Mouse (Mus musculus): ENCODE data around the gene Ccdc27. TPM values are rescaled to one million over a fixed set of nuclear protein-coding genes. Genes with fewer than 3 reads are reported as not detected.

The Ccdc27 gene
- polyA plus RNA-seq, 1 experiment from 2014 or later = not detected

DNA sequence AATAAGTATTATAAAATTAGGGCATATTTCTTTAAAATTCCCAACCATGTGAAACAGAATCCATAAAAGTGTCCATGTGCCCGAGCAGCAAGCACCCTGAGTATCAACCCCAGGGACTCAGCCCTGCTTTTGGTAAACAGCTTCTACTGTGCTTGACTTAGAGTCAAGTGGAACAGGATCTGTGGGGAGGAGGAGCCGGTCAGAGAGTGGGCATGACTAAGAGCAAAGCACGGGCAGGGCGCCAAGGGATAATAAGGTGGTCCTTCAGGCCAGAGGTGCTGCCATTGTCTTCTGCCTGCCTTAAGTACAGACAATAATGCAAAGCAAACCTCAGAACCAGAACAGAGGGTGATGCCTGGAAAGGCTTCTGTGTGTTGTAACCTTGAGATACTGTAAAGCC, 34.7 kb downstream of the Ccdc27 start:
- Histone ChIP-seq H3K27ac (ENCODE audit: low read length) (no peak overlapping the region), H3K27me3 (ENCODE audit: control insufficient read depth, insufficient read depth, low read length) (no peaks in the 10 kb centered on the region), H3K36me3 (ENCODE audit: control insufficient read depth, insufficient read depth, low read length) (peaks cover 3% of the 10 kb centered on the region; the same call in 1 of the 2 replicates), H3K4me1 (ENCODE audit: control insufficient read depth, insufficient read depth, low read length) (peaks cover 1% of the 10 kb centered on the region), H3K4me2 (ENCODE audit: low read depth, low read length) (no peak overlapping the region), H3K4me3 (replicated peaks; ENCODE audit: low read length) (no peak overlapping the region), H3K9me3 (replicated peaks; ENCODE audit: control insufficient read depth, low read length) (no peaks in the 10 kb centered on the region), H3K9ac (ENCODE audit: low read length) (no peak overlapping the region)
- WGBS = 73% methylated on average over 4 of the region's 4 CpGs
- no peak for ATAC-seq (ENCODE audit: insufficient read depth, low FRiP score)

DNA sequence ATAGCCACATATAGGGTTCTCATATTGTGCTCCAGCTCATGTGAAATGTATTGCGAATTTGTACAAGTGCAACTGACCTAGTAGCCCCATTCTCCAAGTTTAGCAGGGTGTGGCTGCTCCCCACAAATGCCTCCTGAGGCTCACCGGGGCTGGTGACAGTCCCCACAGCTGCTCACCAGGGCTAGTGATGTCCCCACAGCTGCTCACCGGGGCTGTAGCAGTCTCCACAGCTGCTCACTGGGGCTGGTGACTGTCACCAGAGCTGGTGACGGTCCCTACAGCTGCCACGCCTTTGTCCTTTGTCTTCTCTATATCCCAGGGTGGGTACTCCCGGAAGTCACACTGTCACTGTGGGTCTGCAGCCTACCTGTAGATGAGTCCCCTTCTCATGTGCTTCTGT, 36.2 kb downstream of the Ccdc27 start:
- Histone ChIP-seq H3K27ac (ENCODE audit: low read length) (no peak overlapping the region), H3K27me3 (ENCODE audit: control insufficient read depth, insufficient read depth, low read length) (no peaks in the 10 kb centered on the region), H3K36me3 (ENCODE audit: control insufficient read depth, insufficient read depth, low read length) (peaks cover 3% of the 10 kb centered on the region; the same call in 1 of the 2 replicates), H3K9me3 (replicated peaks; ENCODE audit: control insufficient read depth, low read length) (no peaks in the 10 kb centered on the region), H3K4me3 (replicated peaks; ENCODE audit: low read length) (no peak overlapping the region), H3K4me1 (ENCODE audit: control insufficient read depth, insufficient read depth, low read length) (no peaks in the 10 kb centered on the region), H3K4me2 (ENCODE audit: low read depth, low read length) (no peak overlapping the region), H3K9ac (ENCODE audit: low read length) (no peak overlapping the region)
- 85% methylated on average over 6 of the region's 6 CpGs for WGBS
- ATAC-seq (ENCODE audit: insufficient read depth, low FRiP score) = no peak

DNA sequence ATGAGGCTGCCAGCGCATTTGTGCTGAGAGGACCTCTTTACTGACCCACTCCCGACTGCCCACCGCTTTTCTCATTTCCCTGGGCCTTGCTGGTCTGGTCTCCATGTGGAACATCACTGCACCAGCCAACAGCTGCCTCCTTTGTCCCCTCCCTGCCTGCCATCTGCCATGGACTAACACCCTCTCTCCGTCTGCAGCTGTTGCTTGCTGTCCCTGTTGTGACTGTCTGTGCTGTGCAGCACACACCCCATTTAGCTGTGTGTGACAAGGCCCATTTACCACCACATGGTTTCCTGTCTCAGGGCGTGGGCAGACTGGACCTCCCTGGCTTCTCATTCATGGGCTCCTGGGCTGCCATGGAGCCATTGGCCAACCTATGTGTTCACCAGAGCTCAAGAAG, 37.0 kb downstream of the Ccdc27 start:
- no peaks in the 10 kb centered on the region for H3K4me1 ChIP-seq (ENCODE audit: control insufficient read depth, insufficient read depth, low read length)
- 87% methylated on average over 5 of the region's 5 CpGs for WGBS
- no peak overlapping the region for H3K27ac ChIP-seq (ENCODE audit: low read length)
- no peaks in the 10 kb centered on the region for H3K9me3 ChIP-seq (replicated peaks; ENCODE audit: control insufficient read depth, low read length)
- H3K9ac ChIP-seq (ENCODE audit: low read length) = no peak overlapping the region
- H3K4me2 ChIP-seq (ENCODE audit: low read depth, low read length) = no peak overlapping the region
- peaks cover 3% of the 10 kb centered on the region; the same call in 1 of the 2 replicates for H3K36me3 ChIP-seq (ENCODE audit: control insufficient read depth, insufficient read depth, low read length)
- ATAC-seq (ENCODE audit: insufficient read depth, low FRiP score) = no peak
- H3K4me3 ChIP-seq (replicated peaks; ENCODE audit: low read length) = no peak overlapping the region
- no peaks in the 10 kb centered on the region for H3K27me3 ChIP-seq (ENCODE audit: control insufficient read depth, insufficient read depth, low read length)

DNA sequence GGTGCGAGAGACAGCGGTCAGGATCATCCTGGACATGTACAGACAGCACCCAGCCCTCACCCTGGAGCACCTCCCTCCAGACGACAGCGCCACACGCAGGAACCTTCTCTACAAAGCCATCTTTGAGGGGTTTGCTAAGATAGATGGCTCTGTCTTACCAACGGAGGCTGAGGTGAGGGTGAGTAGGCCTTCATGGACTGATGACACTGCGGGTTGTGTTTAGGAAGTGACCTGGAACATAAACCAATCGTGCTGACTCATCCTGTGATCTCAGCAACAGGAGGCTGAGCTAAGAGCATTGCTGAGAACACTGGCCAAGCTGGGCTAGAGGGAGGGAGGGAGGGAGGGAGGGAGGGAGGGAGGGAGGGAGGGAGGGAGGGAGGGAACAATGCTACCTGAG, 49.0 kb downstream of the Ccdc27 start:
- ATAC-seq (ENCODE audit: insufficient read depth, low FRiP score) = no peak

DNA sequence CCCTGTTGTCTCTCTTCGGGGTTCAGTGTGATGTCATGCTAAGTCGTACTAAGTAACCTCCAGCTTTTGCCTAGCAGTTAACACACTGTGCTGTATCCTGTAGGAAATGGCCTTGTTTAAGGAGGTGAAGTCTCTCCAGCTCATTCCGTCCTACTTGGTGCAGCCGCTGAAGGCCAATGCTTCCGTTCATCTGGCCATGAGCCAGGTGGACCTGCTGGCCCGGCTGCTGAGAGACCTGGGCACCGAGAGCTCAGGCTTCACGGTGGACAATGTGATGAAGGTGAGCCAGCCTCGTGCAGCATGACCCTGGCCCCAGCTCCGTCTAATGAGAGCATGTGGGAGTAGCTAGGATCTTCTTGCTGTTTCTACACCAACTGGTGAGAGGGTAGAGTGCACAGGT, 49.8 kb downstream of the Ccdc27 start:
- Histone ChIP-seq H3K27me3 (ENCODE audit: control insufficient read depth, insufficient read depth, low read length) (no peaks in the 10 kb centered on the region), H3K27ac (ENCODE audit: low read length) (no peak overlapping the region), H3K9ac (ENCODE audit: low read length) (no peak overlapping the region), H3K4me2 (ENCODE audit: low read depth, low read length) (no peak overlapping the region), H3K4me3 (replicated peaks; ENCODE audit: low read length) (no peak overlapping the region), H3K36me3 (ENCODE audit: control insufficient read depth, insufficient read depth, low read length) (peaks cover 25% of the 10 kb centered on the region), H3K4me1 (ENCODE audit: control insufficient read depth, insufficient read depth, low read length) (no peaks in the 10 kb centered on the region), H3K9me3 (replicated peaks; ENCODE audit: control insufficient read depth, low read length) (no peaks in the 10 kb centered on the region)
- WGBS = 91% methylated on average over 10 of the region's 10 CpGs
- ATAC-seq (ENCODE audit: insufficient read depth, low FRiP score) = no peak

More for the DNA sequence above, 49.0 kb downstream of the Ccdc27 start:
- Histone ChIP-seq H3K27me3 (ENCODE audit: control insufficient read depth, insufficient read depth, low read length) (no peaks in the 10 kb centered on the region), H3K4me3 (replicated peaks; ENCODE audit: low read length) (no peak overlapping the region), H3K9ac (ENCODE audit: low read length) (no peak overlapping the region), H3K4me1 (ENCODE audit: control insufficient read depth, insufficient read depth, low read length) (no peaks in the 10 kb centered on the region), H3K27ac (ENCODE audit: low read length) (no peak overlapping the region), H3K9me3 (replicated peaks; ENCODE audit: control insufficient read depth, low read length) (no peaks in the 10 kb centered on the region), H3K36me3 (ENCODE audit: control insufficient read depth, insufficient read depth, low read length) (peaks cover 19% of the 10 kb centered on the region), H3K4me2 (ENCODE audit: low read depth, low read length) (no peak overlapping the region)
- WGBS = 91% methylated on average over 8 of the region's 8 CpGs

DNA sequence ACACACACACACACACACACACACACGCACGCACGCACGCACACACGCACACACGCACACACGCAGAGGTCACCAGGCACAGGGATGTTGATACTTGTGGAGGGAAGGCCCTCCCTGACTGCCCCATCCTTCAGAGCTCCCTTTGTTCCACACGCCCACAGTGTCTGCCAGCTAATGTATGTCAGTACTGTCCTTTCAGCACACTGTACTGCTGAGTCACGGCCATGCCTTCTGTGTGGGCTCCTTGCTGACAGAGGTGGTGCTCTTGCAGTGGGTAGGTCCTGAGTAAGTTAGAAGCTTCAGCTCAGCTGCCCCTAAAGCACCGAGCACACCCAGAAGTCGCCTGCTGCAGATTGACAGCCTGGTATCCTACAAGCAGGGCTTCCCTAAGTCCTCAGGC, 62.0 kb downstream of the Ccdc27 start:
- H3K9ac ChIP-seq (ENCODE audit: low read length) = no peak overlapping the region
- peaks cover 23% of the 10 kb centered on the region; the same call in 1 of the 2 replicates for H3K36me3 ChIP-seq (ENCODE audit: control insufficient read depth, insufficient read depth, low read length)
- H3K9me3 ChIP-seq (replicated peaks; ENCODE audit: control insufficient read depth, low read length) = no peaks in the 10 kb centered on the region
- ATAC-seq (ENCODE audit: insufficient read depth, low FRiP score) = no peak
- H3K4me1 ChIP-seq (ENCODE audit: control insufficient read depth, insufficient read depth, low read length) = peaks cover 8% of the 10 kb centered on the region
- WGBS = 81% methylated on average over 10 of the region's 11 CpGs
- no peak overlapping the region for H3K4me3 ChIP-seq (replicated peaks; ENCODE audit: low read length)
- no peak overlapping the region for H3K27ac ChIP-seq (ENCODE audit: low read length)
- no peaks in the 10 kb centered on the region for H3K27me3 ChIP-seq (ENCODE audit: control insufficient read depth, insufficient read depth, low read length)
- H3K4me2 ChIP-seq (ENCODE audit: low read depth, low read length) = no peak overlapping the region

DNA sequence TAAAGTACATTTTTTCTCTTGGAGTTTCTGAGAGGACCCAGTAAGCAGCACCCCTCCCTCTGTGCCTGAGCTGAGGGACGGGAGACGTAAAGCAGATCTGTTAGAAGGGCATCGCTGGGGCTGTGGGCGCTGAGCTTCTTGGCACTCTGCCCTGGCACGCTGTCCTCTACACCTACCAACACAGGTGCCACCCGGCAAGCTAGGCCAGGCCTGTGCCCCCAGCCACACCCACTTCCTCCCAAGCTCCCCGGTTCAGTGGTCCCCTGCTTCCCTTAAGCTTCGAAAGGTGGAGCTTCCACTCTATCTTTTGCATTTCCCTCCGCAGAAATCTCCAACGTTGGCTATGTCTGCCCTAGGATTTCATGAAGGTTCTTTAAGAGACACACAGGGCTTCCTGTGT, 63.2 kb downstream of the Ccdc27 start:
- Histone ChIP-seq H3K27ac (ENCODE audit: low read length) (no peak overlapping the region), H3K9ac (ENCODE audit: low read length) (no peak overlapping the region), H3K27me3 (ENCODE audit: control insufficient read depth, insufficient read depth, low read length) (no peaks in the 10 kb centered on the region), H3K36me3 (ENCODE audit: control insufficient read depth, insufficient read depth, low read length) (peaks cover 11% of the 10 kb centered on the region; the same call in 1 of the 2 replicates), H3K4me1 (ENCODE audit: control insufficient read depth, insufficient read depth, low read length) (peaks cover 8% of the 10 kb centered on the region), H3K4me2 (ENCODE audit: low read depth, low read length) (no peak overlapping the region), H3K4me3 (replicated peaks; ENCODE audit: low read length) (no peak overlapping the region), H3K9me3 (replicated peaks; ENCODE audit: control insufficient read depth, low read length) (no peaks in the 10 kb centered on the region)
- no peak for ATAC-seq (ENCODE audit: insufficient read depth, low FRiP score)
- 88% methylated on average over 10 of the region's 10 CpGs for WGBS

Other genes with a start within 250 kb of the Ccdc27 start
- gene A430005L14Rik, start 85.4 kb downstream of the Ccdc27 start, polyA plus RNA-seq (2015; fragmentation: Nextera tagmentation; extraction: Ambion mirVana) = 62.9 and 65.2 TPM in 2 replicates
- gene Dffb, start 67.6 kb downstream of the Ccdc27 start, polyA plus RNA-seq (2015; fragmentation: Nextera tagmentation; extraction: Ambion mirVana) = 12.4 and 12.8 TPM in 2 replicates
- gene Cep104, start 67.5 kb downstream of the Ccdc27 start, polyA plus RNA-seq (2015; fragmentation: Nextera tagmentation; extraction: Ambion mirVana) = 12.0 and 13.9 TPM in 2 replicates
- gene Lrrc47, start 30.9 kb downstream of the Ccdc27 start, polyA plus RNA-seq (2015; fragmentation: Nextera tagmentation; extraction: Ambion mirVana) = 8.6 and 10.9 TPM in 2 replicates
- gene Smim1, start 16.4 kb downstream of the Ccdc27 start, polyA plus RNA-seq (2015; fragmentation: Nextera tagmentation; extraction: Ambion mirVana) = 58.7 and 63.0 TPM in 2 replicates
- gene Trp73, start 97.5 kb upstream of the Ccdc27 start, polyA plus RNA-seq (2015; fragmentation: Nextera tagmentation; extraction: Ambion mirVana) = 0.96 and 1.6 TPM in 2 replicates
- gene Wrap73, start 99.7 kb upstream of the Ccdc27 start, polyA plus RNA-seq (2015; fragmentation: Nextera tagmentation; extraction: Ambion mirVana) = 35.8 and 38.6 TPM in 2 replicates
- 122 and 126 TPM in 2 replicates for gene Tprgl, start 118.0 kb upstream of the Ccdc27 start, polyA plus RNA-seq (2015; fragmentation: Nextera tagmentation; extraction: Ambion mirVana)
- gene Megf6, start 128.1 kb upstream of the Ccdc27 start, polyA plus RNA-seq (2015; fragmentation: Nextera tagmentation; extraction: Ambion mirVana) = 25.2 and 25.6 TPM in 2 replicates

All from stomach, embryonic 16.5 days (tissue).